Mouse (Mus musculus) heart, adult 2 months (tissue): ENCODE measurements around the gene Kcnip3. TPM values are rescaled to one million over a fixed set of nuclear protein-coding genes. Genes with fewer than 3 reads are reported as not detected.

Experiments
- DNase-seq, 2 experiments: peaks; one replicate each; pipeline ENCODE4 v3.0.0; 2021
- H3K27ac ChIP-seq: fragments of 200-600 bp; 2 replicates; pipeline ENCODE4 v1.8.1; 2022
- H3K27me3 ChIP-seq: fragments of 200-500 bp; 2 replicates; pipeline ENCODE4 v1.6.1; 2012; ENCODE audit warnings: mild to moderate bottlenecking, low read length, inconsistent platforms, mixed read lengths; ENCODE audit not compliant: control insufficient read depth, insufficient read depth
- H3K36me3 ChIP-seq: fragments of 200-500 bp; 2 replicates; pipeline ENCODE4 v1.6.1; 2012; ENCODE audit warnings: low read length, inconsistent platforms; ENCODE audit not compliant: control insufficient read depth, insufficient read depth
- H3K4me1 ChIP-seq: fragments of 200-500 bp; 2 replicates; pipeline ENCODE4 v1.6.1; 2011; ENCODE audit warnings: low read length; ENCODE audit not compliant: control insufficient read depth, insufficient read depth
- H3K4me3 ChIP-seq: fragments of 200-600 bp; 2 replicates; pipeline ENCODE4 v1.8.1; 2022
- H3K79me2 ChIP-seq: fragments of 200-500 bp; replicated peaks from 2 replicates; pipeline ENCODE4 v1.6.1; 2012; ENCODE audit warnings: mild to moderate bottlenecking, inconsistent platforms, low read length, moderate library complexity, mixed read lengths; ENCODE audit not compliant: control insufficient read depth, insufficient read depth
- H3K9ac ChIP-seq: fragments of 200-500 bp; 2 replicates; pipeline ENCODE4 v1.6.1; 2012; ENCODE audit warnings: low read depth, mild to moderate bottlenecking, control low read depth, inconsistent platforms, low read length, mixed read lengths
- CTCF ChIP-seq: fragments of 200-600 bp; IDR thresholded peaks from 2 replicates; pipeline ENCODE4 v1.8.1; 2022; ENCODE audit warnings: antibody characterized with exemption, mild to moderate bottlenecking, moderate library complexity
- EP300 ChIP-seq: fragments of 200-500 bp; IDR thresholded peaks from 2 replicates; pipeline ENCODE4 v1.6.1; 2011; ENCODE audit warnings: low read depth, low read length, control low read depth; ENCODE audit not compliant: insufficient read depth
- POLR2A ChIP-seq: fragments of 200-500 bp; IDR thresholded peaks from 2 replicates; pipeline ENCODE4 v1.6.1; 2011; ENCODE audit warnings: mild to moderate bottlenecking, low read depth, low read length, control low read depth; ENCODE audit not compliant: insufficient read depth
- WGBS: fragments of 180-500 bp; shearing (Covaris S2); methylation state at CpG from one replicate; pipeline ENCODE4 v1.1.7; 2018; 5-methylcytosine and 5-hydroxymethylcytosine counted together
- intact Hi-C: fragments of 180-260 bp; cut with DNase I; formaldehyde crosslinking; loops from one replicate; pipeline ENCODE4 v1.15.1; 2025
- polyA plus RNA-seq: library from polyadenylated mRNA; depleted of rRNA; stranded (reverse); fragments of >200 nt; gene quantifications from 2 replicates; pipeline ENCODE4 v1.2.3, GENCODE M21; 2012
- total RNA-seq, 2 experiments: library from RNA; stranded (reverse); gene quantifications; 2 replicates each; pipeline ENCODE4 v1.2.3; 2021

Gene Kcnip3
- total and polyA plus RNA-seq, 3 experiments, result 1.1 to 1.3 (median 1.2) TPM

DNA sequence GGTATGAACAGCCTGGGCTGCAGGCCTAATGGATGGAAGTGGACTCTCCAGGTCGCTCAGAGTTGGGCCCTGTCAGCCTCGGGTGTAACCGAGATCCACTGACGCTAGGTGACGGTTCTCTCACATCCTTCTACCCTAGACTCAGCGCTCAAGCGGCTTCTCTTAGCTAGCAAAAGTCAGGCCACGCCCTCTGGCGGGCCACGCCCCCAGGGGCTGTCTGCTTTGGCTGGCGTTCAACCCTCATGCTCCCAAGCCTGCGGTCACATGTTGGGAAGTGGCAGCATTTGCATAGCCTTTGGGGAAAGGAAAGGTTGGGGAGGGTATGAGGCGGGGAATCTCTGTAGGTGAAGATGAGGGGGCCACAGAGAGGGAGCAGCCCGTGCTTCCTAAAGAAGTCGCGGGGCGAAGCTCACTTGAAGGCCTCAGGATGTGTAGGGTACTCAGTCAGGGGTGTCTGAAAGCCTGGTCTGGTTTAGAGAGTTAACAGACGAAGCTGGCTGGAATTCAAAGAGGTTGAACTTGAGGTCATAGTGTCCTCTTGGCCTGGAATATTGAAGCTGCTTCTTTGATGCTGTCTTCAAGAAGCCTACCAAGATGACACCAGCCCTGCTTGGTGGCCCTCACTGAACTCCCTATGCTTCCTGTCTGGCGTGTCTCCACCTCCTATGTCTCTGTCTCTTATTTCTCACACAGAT is 37.3 kb downstream of the Kcnip3 start:
- Histone ChIP-seq H3K27ac (no peak overlapping the region), H3K79me2 (no peaks in the 10 kb centered on the region), H3K9ac (no peak overlapping the region), H3K4me1 (peaks cover 3% of the 10 kb centered on the region), H3K4me3 (no peak overlapping the region), H3K27me3 (peaks cover 9% of the 10 kb centered on the region; the same call in 1 of the 2 replicates), H3K36me3 (no peaks in the 10 kb centered on the region)
- no peak for TF ChIP-seq EP300
- 0 out of 2 replicates have a peak, but pooled peaks have one; percentile 20 for TF ChIP-seq POLR2A
- TF ChIP-seq CTCF, result no peak
- WGBS, result 7% methylated on average over 19 of the region's 19 CpGs
- intact Hi-C loops, result no loop called here
- DNase-seq, result peak; percentile 77 to 78

- peak; percentile 66 to 67 for DNase-seq
- Histone ChIP-seq H3K9ac (no peak overlapping the region; the same call in 1 of the 2 replicates), H3K4me3 (peak overlapping the region; percentile 57), H3K27me3 (peaks cover 9% of the 10 kb centered on the region; the same call in 1 of the 2 replicates), H3K79me2 (no peaks in the 10 kb centered on the region), H3K36me3 (no peaks in the 10 kb centered on the region), H3K27ac (peak overlapping the region; percentile 67), H3K4me1 (peaks cover 3% of the 10 kb centered on the region)
- intact Hi-C loops, result no loop called here
- no peak for TF ChIP-seq CTCF
- no peak for TF ChIP-seq POLR2A
- TF ChIP-seq EP300, result no peak
- WGBS, result 3% methylated on average over 21 of the region's 21 CpGs
Observed at GRCm38 (mm10) chr2:127483001-127483400, 38.9 kb downstream of the Kcnip3 start.

GRCm38 (mm10) chr2:127482533-127482911 is 39.4 kb downstream of the Kcnip3 start:
- Histone ChIP-seq H3K36me3 (no peaks in the 10 kb centered on the region), H3K27me3 (peaks cover 9% of the 10 kb centered on the region; the same call in 1 of the 2 replicates), H3K79me2 (no peaks in the 10 kb centered on the region), H3K4me3 (peak overlapping the region; percentile 57), H3K4me1 (peaks cover 3% of the 10 kb centered on the region), H3K9ac (peak overlapping the region; percentile 76), H3K27ac (peak overlapping the region; percentile 67)
- WGBS, result 0% methylated on average over 21 of the region's 21 CpGs
- TF ChIP-seq EP300 (no peak), POLR2A (peak; percentile 33; the same call in 1 of the 2 replicates)
- DNase-seq, result peak; percentile 90 to 91
- intact Hi-C loops, result no loop called here

DNA sequence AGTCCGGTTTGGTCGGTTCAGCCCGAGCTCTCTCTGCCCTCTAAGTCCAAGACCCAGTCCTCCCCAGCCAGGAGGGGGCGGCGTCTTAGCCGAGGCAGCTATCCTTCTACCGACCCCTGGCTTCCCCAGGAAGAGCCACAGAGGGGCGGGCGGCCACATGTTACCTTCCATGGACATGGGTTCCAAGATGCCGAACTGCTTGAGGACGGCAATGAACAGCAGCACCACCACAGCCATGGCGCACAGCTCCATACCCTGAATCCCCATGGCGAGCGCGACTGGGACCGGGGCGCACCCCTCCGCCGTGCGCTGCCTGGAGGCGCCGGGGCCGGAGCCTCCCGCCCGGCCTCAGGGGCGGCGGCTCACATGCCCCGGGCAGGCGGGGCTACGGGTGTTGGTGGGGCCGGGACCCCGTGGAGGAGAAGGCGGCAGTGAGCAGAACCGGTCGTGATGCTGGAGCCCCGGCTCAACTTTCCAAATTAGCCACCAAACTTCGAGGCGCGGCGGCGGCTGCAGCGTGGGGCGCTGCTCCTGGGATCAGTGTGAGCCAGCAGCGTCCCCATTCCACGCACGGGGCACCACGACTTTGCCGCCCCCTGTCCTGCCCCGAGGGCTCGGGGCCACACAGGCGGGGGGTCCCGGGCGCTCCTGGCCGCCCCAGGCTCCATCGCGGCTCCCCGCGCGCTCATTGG is 39.9 kb downstream of the Kcnip3 start:
- Histone ChIP-seq H3K27me3 (peaks cover 9% of the 10 kb centered on the region; the same call in 1 of the 2 replicates), H3K4me1 (peaks cover 3% of the 10 kb centered on the region), H3K9ac (peak overlapping the region; percentile 76), H3K79me2 (no peaks in the 10 kb centered on the region), H3K36me3 (no peaks in the 10 kb centered on the region), H3K27ac (peak overlapping the region; percentile 67), H3K4me3 (peak overlapping the region; percentile 57)
- 1% methylated on average over 59 of the region's 59 CpGs for WGBS
- intact Hi-C loops, result no loop called here
- no peak for TF ChIP-seq EP300
- TF ChIP-seq POLR2A, result no peak
- no peak for TF ChIP-seq CTCF
- peak in 1 of 2 experiments; percentile 27 for DNase-seq

DNA sequence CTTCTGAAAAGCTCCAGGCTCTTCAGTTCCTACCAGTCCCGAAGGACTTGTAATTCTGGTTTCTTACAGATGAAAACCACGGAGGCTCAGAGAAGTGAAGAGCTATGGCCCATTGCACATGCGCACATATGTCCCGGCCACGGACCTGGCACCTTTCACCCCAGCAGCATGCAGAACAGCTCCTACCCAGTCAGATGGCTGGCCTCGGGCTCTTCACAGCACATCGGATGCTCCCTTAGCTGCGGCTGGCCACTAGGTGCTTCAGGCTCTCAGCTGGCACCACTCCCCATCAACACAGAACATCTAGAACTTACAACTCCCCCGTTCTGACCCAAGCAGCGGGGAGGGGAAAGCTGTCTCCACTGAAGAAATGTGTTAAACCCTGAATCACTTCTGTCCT is 42.1 kb downstream of the Kcnip3 start:
- TF ChIP-seq POLR2A (no peak), CTCF (no peak)
- peaks cover 3% of the 10 kb centered on the region for H3K4me1 ChIP-seq
- no peaks in the 10 kb centered on the region for H3K79me2 ChIP-seq
- peaks cover 9% of the 10 kb centered on the region; the same call in 1 of the 2 replicates for H3K27me3 ChIP-seq
- no peak overlapping the region for H3K27ac ChIP-seq
- no peak overlapping the region for H3K9ac ChIP-seq
- no peak overlapping the region for H3K4me3 ChIP-seq
- intact Hi-C loops, result no loop called here
- 69% methylated on average over 10 of the region's 10 CpGs for WGBS
- DNase-seq, result no peak
- H3K36me3 ChIP-seq, result no peaks in the 10 kb centered on the region

DNA sequence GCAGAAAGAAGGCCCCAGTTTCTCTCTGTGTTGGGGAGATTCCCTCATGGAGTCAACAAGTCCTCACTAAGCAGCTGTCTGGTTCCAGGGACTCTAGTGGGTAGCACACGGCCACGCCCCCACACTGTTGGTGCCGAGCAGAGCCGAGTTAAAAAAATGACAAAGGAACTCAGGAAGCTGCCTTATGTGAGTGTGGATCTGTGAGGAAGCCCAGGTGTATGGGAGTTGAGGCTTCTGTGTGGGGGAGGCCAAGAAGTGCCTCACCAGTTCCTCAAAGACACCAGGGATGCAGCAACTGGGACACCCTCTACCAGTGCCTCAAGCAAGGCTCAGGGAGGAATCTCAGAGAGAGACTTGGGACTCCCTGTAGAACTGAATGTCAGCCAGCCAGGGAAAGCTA is 42.7 kb downstream of the Kcnip3 start:
- Histone ChIP-seq H3K79me2 (no peaks in the 10 kb centered on the region), H3K27me3 (peaks cover 9% of the 10 kb centered on the region; the same call in 1 of the 2 replicates), H3K4me1 (peaks cover 2% of the 10 kb centered on the region), H3K4me3 (no peak overlapping the region), H3K27ac (no peak overlapping the region), H3K36me3 (no peaks in the 10 kb centered on the region), H3K9ac (no peak overlapping the region)
- TF ChIP-seq EP300, result no peak
- 60% methylated on average over 4 of the region's 4 CpGs for WGBS
- intact Hi-C loops, result no loop called here
- DNase-seq, result no peak
